Mouse (Mus musculus) G1E-ER4 (cell line): ENCODE measurements around the gene Gm20388. TPM values are rescaled to one million over a fixed set of nuclear protein-coding genes. Genes with fewer than 3 reads are reported as not detected.

Source experiments
- GATA1 ChIP-seq: IDR thresholded peaks from one replicate; pipeline ENCODE4 v1.8.0; 2012; ENCODE audit warnings: low read length, inconsistent platforms
- polyA plus RNA-seq: library from polyadenylated mRNA; stranded (reverse); fragments of >175 nt; gene quantifications from 2 replicates; pipeline ENCODE4 v1.2.3, GENCODE M21; 2012

Gm20388 gene
- polyA plus RNA-seq, 1 experiment = not detected

DNA sequence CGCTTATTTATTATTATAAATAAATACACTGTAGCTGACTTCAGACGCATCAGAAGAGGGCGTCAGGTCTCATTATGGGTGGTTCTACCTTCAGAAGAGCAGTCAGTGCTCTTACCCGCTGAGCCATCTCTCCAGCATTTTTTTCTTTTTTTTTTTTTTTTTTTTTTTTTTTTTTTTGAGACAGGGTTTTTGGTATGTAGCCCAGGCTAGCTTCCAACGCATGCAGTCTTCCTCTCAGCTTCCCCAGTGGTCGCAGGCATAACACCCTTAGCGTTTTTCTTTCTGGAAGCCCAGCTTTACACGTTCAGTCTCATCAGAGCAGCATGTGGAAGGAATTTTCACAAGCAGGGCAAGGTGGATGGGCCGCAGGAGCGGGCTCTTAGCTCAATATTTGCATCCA is 3607.5 kb downstream of the Gm20388 start:
- TF ChIP-seq GATA1 = no peak

DNA sequence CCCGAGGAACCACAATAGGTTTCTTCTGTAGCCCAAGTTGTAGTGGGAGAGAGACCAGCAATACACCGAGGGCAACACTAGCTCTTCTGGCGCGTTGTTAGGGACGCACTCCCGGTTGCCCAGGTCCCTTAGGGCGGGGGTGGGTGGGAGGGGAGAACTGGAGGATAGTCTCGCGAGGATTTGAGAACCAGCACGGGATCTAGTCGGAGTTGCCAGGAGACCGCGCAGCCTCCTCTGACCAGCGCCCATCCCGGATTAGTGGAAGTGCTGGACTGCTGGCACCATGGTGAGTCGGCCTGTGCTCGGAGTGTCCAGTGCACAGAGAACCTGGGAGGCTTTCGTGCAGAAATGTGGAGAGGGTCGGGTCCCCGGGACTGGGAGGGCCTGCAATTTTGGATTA is 3608.0 kb downstream of the Gm20388 start, which contains the start of gene Gas8:
Gene Gas8, plus strand, starts transcription at position 168 of the 400 bp plus-strand sequence.
- no peak for TF ChIP-seq GATA1

DNA sequence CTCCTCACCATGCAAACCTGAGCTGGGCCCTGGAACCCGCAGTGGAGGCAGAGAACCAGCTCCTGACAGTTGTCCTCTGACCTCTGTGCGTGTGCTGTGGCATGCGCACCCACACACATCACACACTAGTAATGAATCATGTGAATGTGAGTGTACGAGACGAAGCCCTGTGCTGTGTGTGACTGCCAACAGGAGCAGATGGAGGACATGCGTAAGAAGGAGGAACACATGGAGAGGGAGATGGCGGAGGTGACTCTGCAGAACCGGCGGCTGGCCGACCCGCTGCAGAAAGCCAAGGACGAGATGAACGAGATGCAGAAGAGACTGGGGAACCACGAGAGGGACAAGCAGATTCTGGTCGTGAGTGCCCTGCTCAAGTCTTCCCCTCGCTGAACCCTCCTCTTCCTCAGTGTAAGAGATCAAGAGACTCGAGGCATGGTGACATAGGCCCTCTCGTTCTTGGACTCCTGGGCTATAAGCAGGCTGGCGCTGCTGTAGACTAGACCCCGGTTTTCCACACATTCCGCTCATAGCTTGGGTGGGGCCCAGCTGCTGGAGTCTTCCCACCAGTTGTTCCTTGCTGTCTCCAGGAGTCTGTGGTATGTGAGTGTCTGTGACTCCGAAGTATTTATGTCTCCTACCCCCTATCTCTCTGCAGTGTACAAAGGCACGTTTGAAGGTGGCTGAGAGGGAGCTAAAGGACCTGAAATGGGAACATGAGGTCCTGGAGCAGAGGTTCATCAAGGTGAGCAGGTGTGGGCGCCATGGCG is 3617.3 kb downstream of the Gm20388 start:
- TF ChIP-seq GATA1 = no peak

DNA sequence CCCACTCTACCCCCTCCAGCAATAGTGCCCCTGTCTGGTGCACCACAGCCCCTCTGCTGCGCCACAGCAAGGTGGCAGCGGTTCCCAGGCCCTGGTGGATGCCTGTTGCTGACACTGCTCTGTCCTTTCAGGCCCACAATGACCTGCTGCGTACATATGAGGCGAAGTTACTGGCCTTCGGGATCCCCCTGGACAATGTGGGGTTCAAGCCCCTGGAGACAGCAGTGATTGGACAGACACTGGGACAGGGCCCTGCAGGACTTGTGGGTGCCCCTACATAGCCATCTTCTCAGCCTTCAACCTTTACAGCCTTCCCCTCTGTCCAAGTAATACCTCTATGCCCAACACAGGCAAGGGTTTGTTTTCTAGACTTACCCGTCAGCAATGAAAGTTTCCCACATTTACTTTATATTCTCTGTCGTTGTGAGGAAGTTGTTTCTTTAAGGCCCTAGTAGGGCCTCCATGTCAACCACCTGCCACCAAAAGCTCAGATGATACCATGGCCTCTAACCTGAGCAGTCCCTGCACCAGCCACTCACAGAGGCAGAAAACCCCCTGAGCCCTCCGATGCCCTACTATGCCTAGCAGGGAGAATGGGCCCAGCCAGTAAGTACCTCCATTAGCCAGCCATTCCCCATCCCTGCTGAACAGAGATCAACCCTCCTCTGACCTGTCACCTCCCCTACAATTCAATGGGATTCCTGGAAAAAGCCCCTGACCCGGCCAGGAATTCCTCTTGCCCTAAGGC is 3625.8 kb downstream of the Gm20388 start:
- no peak for TF ChIP-seq GATA1

DNA sequence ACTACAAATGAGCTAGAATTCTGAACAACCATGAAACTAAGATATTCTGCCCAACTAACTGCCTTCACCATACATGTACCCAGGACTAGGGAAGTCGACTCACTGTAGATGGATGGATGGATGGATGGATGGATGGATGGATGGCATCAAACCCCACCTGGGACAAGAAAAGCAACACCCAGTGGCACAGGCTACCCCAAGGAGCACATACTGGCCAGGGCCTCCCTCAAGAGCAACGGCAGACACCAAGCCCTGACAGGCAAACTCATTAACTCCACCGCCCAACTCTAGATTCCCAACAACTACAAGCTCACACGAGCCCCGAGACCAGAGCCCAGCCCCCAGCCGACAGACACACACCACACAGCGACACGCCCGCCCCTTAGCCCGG is 3626.3 kb downstream of the Gm20388 start:
- TF ChIP-seq GATA1 = no peak

DNA sequence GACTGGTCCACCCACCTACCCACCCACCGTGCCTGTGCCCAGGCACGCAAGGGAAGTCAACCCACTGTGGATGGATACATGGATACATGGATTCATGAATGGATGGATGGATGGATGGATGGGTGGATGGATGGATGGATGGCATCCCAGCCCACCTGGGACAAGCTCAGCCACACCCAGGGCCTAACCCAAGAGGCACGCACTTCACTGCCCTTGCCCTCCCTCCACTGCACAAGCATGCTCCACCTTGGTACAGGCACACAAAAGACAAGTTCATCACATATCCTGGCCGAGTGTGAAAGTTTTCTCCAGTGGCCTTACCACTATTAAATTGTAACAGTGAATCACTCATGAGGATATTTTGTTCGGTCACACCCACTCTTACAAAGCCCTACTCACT is 3713.6 kb downstream of the Gm20388 start:
- no peak for TF ChIP-seq GATA1

DNA sequence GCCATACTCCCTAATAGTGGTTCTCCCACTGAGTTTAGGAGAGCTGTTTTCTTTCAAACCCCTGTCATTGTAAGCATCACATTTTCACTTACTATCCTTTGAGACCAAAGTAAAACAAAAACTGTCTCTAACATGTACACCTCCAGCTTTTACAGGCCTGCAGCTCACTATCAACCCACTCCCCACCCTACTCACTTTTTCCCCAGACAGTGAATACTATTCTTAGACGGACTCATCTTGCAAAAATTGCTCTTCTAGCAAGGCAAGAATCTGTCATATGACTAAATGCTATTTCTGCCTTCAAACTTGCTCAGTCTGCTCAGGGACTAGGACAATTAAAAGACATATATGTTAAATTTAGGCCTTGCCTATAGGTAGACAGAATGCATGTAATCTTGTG is 3714.1 kb downstream of the Gm20388 start:
- no peak for TF ChIP-seq GATA1

DNA sequence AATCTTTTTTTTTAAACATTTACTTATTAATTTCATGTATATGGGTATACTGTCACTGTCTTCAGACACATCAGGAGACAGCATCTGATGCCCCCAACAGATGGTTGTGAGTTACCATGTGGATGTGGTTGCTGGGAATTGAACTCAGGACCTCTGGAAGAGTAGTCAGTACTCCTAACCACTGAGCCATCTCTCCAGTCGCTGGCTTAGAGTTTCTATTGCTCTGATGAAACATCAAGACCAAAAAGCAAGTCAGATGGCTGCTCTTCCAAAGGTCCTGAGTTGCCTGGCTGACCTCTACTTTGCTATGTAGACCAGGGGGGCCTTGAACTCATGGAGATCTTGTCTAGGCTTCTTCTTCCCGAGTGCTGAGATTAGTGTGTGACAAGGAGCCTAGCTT is 3715.1 kb downstream of the Gm20388 start:
- TF ChIP-seq GATA1 = no peak

DNA sequence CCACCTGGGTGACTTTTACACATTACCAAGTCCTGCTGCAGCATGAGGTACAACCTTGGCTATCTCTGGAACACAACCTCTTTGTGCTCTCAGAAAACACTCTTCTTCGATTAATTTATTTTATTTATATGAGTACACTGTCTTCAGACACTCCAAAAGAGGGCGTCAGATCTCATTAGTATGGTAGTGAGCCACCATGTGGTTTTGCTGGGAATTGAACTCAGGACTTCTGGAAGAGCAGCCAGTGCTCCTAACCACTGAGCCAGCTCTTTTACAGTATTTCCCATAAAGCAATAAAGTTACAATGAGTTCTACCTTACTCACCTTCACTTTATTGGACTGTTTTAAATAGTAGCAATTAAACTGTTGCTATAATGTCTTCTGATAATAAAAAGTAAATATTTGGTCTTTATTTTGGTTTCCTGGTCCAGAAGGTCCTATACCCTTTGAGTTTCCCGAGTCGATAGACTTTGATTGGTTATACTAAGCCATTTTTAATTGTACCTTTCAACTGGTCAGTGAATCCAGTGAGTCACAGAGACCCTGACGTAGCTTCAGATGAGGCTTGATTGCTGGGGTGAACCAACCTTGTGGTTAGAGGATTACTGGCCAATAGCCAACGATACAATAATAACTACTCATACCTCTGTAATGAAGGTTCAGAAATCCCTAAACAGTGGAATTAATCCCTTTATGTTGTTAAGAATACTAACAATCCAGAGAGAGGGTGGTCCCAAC is 3716.9 kb downstream of the Gm20388 start:
- TF ChIP-seq GATA1 = no peak

DNA sequence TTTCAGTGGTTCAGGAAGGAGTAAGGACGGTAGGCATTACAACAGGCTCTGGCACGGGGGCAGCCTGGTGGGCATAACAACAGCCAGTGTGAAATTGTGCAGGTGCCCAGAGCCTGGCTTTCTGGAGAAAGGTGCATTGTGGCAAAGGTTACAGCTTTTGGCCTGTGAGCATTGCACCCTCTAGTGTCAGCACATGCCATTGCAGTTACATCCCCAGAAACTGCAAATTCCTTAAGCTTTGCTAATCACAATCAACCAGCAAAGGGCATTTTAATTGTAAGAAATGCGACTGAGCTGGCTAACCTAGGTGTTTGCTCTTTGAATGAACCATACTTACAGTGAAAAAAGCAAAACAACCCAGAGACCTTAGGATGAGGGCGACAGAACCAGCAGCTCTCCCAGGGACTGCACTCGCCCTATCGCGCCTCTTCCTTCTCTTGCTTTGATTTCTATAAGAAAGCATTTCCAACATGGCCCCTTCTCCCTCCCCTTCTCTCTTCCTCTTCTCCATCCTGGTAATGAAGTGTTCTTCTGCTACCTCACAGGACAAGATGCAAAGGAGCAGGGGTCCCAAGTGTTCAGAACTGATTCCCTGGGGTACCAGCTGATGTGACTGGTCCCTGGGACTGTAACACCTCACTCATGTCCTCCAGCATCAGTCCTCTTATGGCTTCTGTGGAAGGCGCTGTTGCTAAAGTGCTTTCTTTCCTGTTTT is 3717.8 kb downstream of the Gm20388 start:
- no peak for TF ChIP-seq GATA1

DNA sequence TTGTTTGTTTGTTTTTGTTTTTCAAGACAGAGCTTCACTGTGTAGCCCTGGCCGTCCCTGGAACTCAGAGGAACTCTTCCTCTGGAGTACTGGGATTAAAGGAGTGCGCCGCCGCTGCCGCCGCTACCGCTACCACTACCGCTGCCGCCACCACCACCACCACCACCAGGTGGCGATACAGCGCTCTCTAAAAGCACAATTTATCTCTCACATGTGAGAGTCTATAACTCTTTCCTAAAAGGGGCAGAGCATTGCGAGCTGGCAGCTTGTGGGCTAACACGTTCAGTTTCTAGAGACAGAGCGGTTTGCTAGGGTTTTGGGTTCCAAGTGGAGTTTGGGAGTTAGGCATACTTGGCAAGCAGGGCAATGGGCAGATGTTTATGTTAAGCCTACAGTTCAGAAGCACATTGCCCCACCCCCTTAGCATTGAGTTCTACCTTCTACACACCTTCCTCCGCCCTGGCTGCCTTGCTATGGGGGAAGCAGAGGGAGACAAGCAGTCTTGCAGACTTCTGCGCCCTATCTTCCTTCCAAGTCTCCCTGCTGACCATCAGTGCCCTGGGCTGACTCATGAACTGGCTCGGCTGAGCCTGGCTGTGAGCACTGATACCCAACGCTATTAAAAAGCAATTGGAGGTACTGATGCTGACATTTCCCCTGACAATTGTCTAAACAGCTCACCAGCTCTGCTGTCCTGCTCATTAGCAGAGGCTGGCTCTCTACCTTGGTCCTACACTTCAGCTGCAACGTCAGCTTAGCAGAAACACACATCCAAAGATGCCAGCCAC is 3718.5 kb downstream of the Gm20388 start:
- TF ChIP-seq GATA1 = no peak

DNA sequence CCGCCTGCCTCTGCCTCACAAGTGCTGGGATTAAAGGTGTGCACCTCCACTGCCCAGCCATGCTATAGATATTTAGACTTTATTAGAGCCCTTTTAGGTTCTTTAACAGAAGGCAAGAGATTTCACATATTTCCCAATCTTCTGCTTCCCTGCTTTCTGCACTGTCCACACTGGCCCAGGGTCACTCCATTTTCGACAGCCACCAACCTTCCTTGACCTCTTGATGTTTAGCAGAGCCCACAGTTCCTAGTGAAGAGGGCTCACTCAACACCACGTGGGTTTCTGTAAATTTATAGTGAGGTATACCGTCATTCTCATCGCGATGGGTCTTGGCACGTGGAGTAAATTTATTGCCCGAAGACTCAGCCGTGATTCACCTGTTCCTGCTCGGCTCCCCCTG is 3719.4 kb downstream of the Gm20388 start:
- no peak for TF ChIP-seq GATA1

DNA sequence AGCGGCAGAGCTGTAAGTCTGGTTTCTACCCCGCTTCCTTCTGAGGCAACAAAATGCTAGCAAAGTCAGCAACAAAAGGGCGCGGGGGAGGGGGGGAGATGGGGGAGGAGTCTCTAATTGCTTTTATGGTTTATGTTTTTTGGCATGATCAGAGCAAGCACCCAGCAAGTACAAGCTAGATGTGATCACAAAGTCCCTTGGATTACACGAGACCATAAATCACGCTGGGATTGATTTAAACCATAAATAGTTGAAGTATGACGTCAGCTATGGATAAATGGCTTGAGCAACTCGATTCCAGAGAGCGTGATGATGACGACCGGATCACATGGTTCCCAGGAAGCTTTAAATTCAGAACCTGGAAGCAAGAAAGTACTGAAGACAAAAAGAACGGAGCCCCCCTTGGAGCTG is 3720.2 kb downstream of the Gm20388 start:
- no peak for TF ChIP-seq GATA1

DNA sequence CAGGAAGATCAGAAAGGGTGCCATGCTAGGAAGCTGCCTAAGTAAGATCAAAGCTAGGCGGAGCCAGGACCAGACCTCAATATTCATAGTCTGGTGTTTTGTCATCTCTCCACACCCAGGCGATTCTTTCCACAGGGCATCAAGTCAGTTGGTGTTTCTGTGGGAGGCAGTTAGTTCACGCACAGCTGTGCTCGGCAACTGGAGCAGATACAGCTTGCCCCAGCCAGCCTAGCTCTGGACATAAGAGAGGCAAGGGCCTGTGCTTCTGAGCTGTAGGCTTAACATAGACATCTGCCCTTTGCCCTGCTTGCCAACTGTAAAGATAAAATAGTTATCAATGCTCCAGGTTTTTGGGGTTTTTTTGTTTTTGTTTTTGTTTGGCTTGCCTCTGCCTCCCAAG is 3721.6 kb downstream of the Gm20388 start:
- no peak for TF ChIP-seq GATA1

DNA sequence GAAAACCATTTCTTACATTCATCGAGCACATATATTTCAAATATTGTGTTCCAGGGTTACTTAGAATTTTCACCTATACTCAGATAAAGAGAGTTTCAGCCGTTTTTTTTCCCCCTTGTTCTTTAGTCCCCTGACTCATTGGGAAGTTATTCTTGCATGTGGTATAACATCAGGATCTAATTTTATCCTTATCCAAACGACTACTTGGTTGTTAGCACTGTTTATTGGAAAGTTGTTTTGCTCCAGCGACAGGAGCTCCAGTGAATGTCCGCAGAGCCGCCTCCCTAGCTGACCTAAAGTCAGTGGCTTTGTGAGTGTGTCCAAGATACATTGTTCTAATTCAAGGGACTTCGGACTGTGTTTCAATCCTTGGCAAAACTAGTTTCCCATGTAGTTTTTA is 3723.2 kb downstream of the Gm20388 start:
- no peak for TF ChIP-seq GATA1
